Mouse (Mus musculus) stomach, embryonic 14.5 days (tissue): ENCODE measurements at regions not wholly inside any gene's neighbourhood (a gene's known extent, or its start where the extent isn't known, plus 50 kb on each side); places are given as distances from the start of the nearest gene placed in this dataset.

ENCODE experiments used
- ATAC-seq: fragments of 200-750 bp; cut with Nextera tagmentation; 2 replicates; pipeline ENCODE4 v1.8.0; 2017; ENCODE audit warnings: low read depth, moderate TSS enrichment; ENCODE audit not compliant: insufficient number of reproducible peaks, insufficient read depth, low FRiP score
- H3K27ac ChIP-seq: fragments of 300-500 bp; sonication (generic); 2 replicates; pipeline ENCODE4 v1.5.1; 2014; ENCODE audit warnings: mild to moderate bottlenecking, low read length, moderate library complexity, mixed read lengths
- H3K27me3 ChIP-seq: fragments of 300-500 bp; sonication (generic); 2 replicates; pipeline ENCODE4 v1.6.1; 2014; ENCODE audit warnings: low read length, control low read depth, mixed read lengths; ENCODE audit not compliant: control insufficient read depth, insufficient read depth
- H3K36me3 ChIP-seq: fragments of 300-500 bp; sonication (generic); 2 replicates; pipeline ENCODE4 v1.6.1; 2014; ENCODE audit warnings: mild to moderate bottlenecking, control low read depth, low read length, moderate library complexity, mixed read lengths; ENCODE audit not compliant: control insufficient read depth, insufficient read depth
- H3K4me1 ChIP-seq: fragments of 300-500 bp; sonication (generic); 2 replicates; pipeline ENCODE4 v1.6.1; 2014; ENCODE audit warnings: low read length, control low read depth, mixed read lengths; ENCODE audit not compliant: control insufficient read depth, insufficient read depth
- H3K4me2 ChIP-seq: fragments of 300-500 bp; sonication (generic); replicated peaks from 2 replicates; pipeline ENCODE4 v1.6.1; 2014; ENCODE audit warnings: low read depth, low read length, control low read depth
- H3K4me3 ChIP-seq: fragments of 300-500 bp; sonication (generic); 2 replicates; pipeline ENCODE4 v1.5.1; 2014; ENCODE audit warnings: low read depth, low read length, control low read depth
- H3K9ac ChIP-seq: fragments of 300-500 bp; sonication (generic); replicated peaks from 2 replicates; pipeline ENCODE4 v1.6.1; 2014; ENCODE audit warnings: low read depth, mild to moderate bottlenecking, control low read depth, low read length, moderate library complexity, mixed read lengths
- H3K9me3 ChIP-seq: fragments of 300-500 bp; sonication (generic); 2 replicates; pipeline ENCODE4 v1.6.1; 2016; ENCODE audit warnings: low read depth, low read length, control low read depth; ENCODE audit not compliant: control insufficient read depth
- WGBS: fragments of 180-500 bp; shearing (Covaris S2); extraction: QIAGEN DNeasy Blood & Tissue Kit; methylation state at CpG from one replicate; pipeline ENCODE4 v1.1.7; 2014; 5-methylcytosine and 5-hydroxymethylcytosine counted together

GRCm38 (mm10) chr3:35280981-35281380 is 472.9 kb upstream of the Atp11b start:
- H3K9me3 ChIP-seq: no peaks in the 10 kb centered on the region
- H3K4me3 ChIP-seq: no peak overlapping the region
- H3K27ac ChIP-seq: no peak overlapping the region
- no peaks in the 10 kb centered on the region for H3K4me1 ChIP-seq
- H3K27me3 ChIP-seq: no peaks in the 10 kb centered on the region
- no peak for ATAC-seq
- H3K36me3 ChIP-seq: no peaks in the 10 kb centered on the region
- no peak overlapping the region for H3K4me2 ChIP-seq
- WGBS: 64% methylated on average over 5 of the region's 5 CpGs
- H3K9ac ChIP-seq: no peak overlapping the region

DNA sequence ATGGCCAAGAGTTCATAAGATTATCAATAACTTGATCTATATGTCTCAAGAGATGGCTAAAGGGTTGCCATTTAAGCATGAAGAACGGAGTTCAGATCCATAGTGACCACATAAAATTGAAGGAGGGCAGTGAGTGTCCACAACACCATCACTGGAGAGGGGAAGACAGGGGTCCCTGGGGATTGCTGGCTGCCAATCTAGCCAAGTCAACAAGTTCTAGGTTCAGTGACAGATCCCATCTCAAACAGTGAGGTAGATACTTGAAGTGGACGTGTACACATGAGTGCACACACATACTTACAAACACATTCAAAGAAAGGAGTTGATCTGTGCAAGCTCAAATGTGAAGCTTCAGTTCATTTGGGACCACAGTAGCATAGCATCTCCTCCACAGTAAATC is 471.8 kb upstream of the Atp11b start:
- no peaks in the 10 kb centered on the region for H3K9me3 ChIP-seq
- 82% methylated on average over 2 of the region's 2 CpGs for WGBS

DNA sequence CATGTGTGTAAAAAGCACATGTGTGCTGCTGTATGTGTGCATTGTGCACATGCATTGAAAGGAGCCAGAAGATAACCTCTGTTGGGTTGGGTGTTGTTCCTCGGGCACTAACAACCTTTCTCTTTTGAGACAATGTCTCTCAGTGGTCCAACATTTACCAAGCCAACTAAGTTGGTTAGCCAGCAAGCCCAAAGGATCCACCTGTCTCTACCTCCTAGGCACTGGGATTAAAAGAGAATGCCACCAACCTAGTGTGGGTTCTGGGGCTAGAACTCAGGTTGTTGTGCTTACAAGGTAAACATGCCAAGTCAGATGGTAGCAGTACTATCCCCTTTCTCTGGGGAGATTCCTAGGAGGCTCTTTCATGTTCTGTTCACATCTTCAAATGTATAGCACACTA is 459.1 kb upstream of the Atp11b start:
- H3K4me1 ChIP-seq: no peaks in the 10 kb centered on the region
- no peak overlapping the region for H3K27ac ChIP-seq
- H3K4me2 ChIP-seq: no peak overlapping the region
- ATAC-seq: no peak
- no peak overlapping the region for H3K4me3 ChIP-seq
- H3K27me3 ChIP-seq: no peaks in the 10 kb centered on the region
- WGBS: 80% methylated on average over 1 of the region's 1 CpGs
- H3K9me3 ChIP-seq: no peaks in the 10 kb centered on the region
- H3K36me3 ChIP-seq: no peaks in the 10 kb centered on the region
- no peak overlapping the region for H3K9ac ChIP-seq

More for the DNA sequence above, 471.8 kb upstream of the Atp11b start:
- Histone ChIP-seq H3K27ac (no peak overlapping the region), H3K27me3 (no peaks in the 10 kb centered on the region), H3K4me2 (no peak overlapping the region), H3K9ac (no peak overlapping the region), H3K4me3 (no peak overlapping the region), H3K4me1 (no peaks in the 10 kb centered on the region), H3K36me3 (no peaks in the 10 kb centered on the region)
- ATAC-seq: no peak

GRCm38 (mm10) chr3:35295746-35296145 is 458.2 kb upstream of the Atp11b start:
- 56% methylated on average over 4 of the region's 4 CpGs for WGBS
- no peaks in the 10 kb centered on the region for H3K27me3 ChIP-seq
- no peak overlapping the region for H3K4me2 ChIP-seq
- no peaks in the 10 kb centered on the region for H3K36me3 ChIP-seq
- H3K9ac ChIP-seq: no peak overlapping the region
- no peaks in the 10 kb centered on the region for H3K4me1 ChIP-seq
- no peak overlapping the region for H3K27ac ChIP-seq
- H3K4me3 ChIP-seq: no peak overlapping the region
- no peaks in the 10 kb centered on the region for H3K9me3 ChIP-seq
- ATAC-seq: no peak

DNA sequence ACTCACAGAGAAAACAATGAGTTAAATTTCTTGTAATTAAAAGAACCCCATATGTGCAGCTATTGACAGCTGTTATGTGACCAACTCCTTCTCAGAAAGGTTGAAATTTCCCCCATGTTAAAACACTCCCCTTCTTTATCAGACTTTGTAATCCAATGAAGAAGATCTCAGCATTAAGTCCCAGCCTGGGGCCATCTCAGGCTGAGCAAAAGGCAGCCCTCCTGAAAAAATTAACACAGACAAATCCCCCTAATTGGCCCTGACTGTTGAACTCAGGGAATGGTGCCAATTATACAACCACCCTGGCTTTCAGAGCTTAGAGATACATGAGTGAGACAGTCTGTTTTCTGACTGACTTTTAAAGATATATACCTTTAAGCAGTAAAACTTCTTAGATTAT is 454.9 kb upstream of the Atp11b start:
- Histone ChIP-seq H3K9ac (no peak overlapping the region), H3K9me3 (peaks cover 5% of the 10 kb centered on the region; the same call in 1 of the 2 replicates), H3K27me3 (no peaks in the 10 kb centered on the region), H3K27ac (no peak overlapping the region), H3K4me3 (no peak overlapping the region), H3K4me1 (no peaks in the 10 kb centered on the region), H3K4me2 (no peak overlapping the region), H3K36me3 (no peaks in the 10 kb centered on the region)
- no peak for ATAC-seq

DNA sequence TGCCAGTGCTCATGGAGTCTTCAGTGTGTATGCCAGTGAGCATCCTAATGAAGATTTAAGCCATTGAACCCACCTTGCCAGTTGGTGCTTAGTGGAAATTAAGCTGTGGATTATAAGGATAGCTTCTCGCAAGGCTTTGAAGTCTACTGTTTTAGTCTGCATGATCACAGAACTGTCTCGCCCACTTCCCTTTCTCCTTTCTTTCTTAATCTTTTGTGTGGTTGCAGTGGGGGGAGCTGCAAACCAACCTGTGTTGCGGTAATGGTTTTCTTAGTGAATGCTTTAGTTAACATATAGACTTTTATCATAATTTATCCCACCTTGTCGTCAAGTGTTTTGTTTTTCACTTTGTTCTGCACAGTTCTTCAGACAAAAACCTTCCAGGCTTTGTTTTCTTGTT is 447.9 kb upstream of the Atp11b start:
- H3K4me1 ChIP-seq: no peaks in the 10 kb centered on the region
- 90% methylated on average over 4 of the region's 4 CpGs for WGBS

DNA sequence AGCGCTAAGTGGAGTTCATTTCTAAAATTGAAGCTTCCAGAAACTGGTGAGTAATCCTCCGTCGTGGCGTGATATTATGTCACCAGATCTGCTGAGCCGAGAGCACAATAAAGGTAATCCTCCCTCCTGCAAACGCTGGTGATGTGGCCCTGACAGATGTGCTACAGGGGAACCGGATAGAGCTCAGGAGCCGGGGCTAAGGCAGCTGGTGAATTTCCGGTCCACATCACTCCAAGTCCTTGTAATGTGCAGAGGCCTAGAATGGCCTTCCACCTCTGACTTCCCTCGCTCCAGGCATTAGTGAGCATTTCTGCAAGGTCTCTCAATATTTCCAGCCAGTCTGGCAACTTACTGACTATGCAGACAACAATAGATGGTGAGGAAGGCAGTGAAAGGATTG is 439.7 kb upstream of the Atp11b start:
- WGBS: 78% methylated on average over 10 of the region's 10 CpGs

More for the DNA sequence above, 447.9 kb upstream of the Atp11b start:
- Histone ChIP-seq H3K27me3 (no peaks in the 10 kb centered on the region), H3K4me2 (no peak overlapping the region), H3K27ac (no peak overlapping the region), H3K4me3 (no peak overlapping the region), H3K9ac (no peak overlapping the region), H3K36me3 (no peaks in the 10 kb centered on the region), H3K9me3 (peaks cover 5% of the 10 kb centered on the region; the same call in 1 of the 2 replicates)
- ATAC-seq: no peak

DNA sequence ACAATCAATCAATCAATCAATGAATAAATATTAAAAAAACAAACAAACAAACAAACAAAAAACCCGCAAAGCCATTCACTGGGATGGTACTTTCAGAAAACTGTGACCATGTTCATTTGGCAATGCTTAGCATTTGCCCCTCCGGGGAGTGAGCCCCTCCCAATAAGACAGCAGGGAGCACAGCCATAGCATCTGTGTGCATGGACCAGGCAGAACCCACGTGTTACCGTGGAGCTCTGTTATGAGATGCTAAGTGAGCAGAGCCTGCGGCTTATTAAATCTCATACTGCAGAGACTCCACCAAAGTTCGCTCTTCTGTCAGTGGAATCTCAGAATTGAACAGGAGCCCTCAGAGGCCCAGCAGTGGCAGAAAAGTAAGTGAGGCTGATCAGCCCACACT is 438.7 kb upstream of the Atp11b start:
- no peak for ATAC-seq
- H3K4me1 ChIP-seq: peaks cover 5% of the 10 kb centered on the region; the same call in 1 of the 2 replicates
- no peak overlapping the region for H3K4me2 ChIP-seq
- H3K9ac ChIP-seq: no peak overlapping the region
- no peaks in the 10 kb centered on the region for H3K36me3 ChIP-seq
- no peak overlapping the region for H3K27ac ChIP-seq
- H3K4me3 ChIP-seq: no peak overlapping the region
- WGBS: 83% methylated on average over 6 of the region's 6 CpGs
- H3K9me3 ChIP-seq: no peaks in the 10 kb centered on the region
- no peaks in the 10 kb centered on the region for H3K27me3 ChIP-seq

More for the DNA sequence above, 439.7 kb upstream of the Atp11b start:
- Histone ChIP-seq H3K27ac (no peak overlapping the region), H3K9me3 (no peaks in the 10 kb centered on the region), H3K9ac (no peak overlapping the region), H3K4me2 (no peak overlapping the region), H3K27me3 (no peaks in the 10 kb centered on the region), H3K36me3 (no peaks in the 10 kb centered on the region), H3K4me3 (no peak overlapping the region), H3K4me1 (no peaks in the 10 kb centered on the region)
- no peak for ATAC-seq

DNA sequence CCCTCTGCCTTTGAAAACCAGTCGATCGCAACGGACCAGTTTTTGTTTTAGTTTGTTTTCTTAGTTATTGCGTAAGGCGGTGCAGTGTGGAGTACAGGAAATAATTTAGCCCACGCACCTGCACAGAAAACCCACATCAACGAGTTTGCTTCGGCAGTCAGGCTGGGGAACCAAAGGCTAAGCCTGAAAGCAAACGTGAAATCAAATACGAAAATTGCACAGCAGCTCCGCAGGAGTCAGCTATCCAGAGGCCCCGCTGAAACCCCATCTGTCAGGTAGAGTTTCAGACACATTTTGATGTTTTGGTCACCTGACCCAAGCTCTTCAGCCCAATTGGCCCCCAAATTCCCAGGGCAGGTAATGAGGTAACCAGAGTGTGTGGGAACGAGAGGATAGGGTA is 435.6 kb upstream of the Atp11b start:
- Histone ChIP-seq H3K4me1 (peaks cover 11% of the 10 kb centered on the region; the same call in 1 of the 2 replicates), H3K4me3 (no peak overlapping the region), H3K9me3 (no peaks in the 10 kb centered on the region), H3K4me2 (no peak overlapping the region), H3K36me3 (no peaks in the 10 kb centered on the region), H3K9ac (no peak overlapping the region), H3K27me3 (no peaks in the 10 kb centered on the region), H3K27ac (no peak overlapping the region)
- no peak for ATAC-seq
- WGBS: 50% methylated on average over 13 of the region's 13 CpGs
